Mouse (Mus musculus) monocyte, adult 2 months (primary cell): Measurements from ENCODE around the gene Dysf.

Experiments
- DNase-seq, 2 experiments: peaks; one replicate each; pipeline ENCODE4 v3.0.0; 2022; ENCODE audit warnings: low spot score in 2 of 2, low read depth in 1 of 2

Gene Dysf

DNA sequence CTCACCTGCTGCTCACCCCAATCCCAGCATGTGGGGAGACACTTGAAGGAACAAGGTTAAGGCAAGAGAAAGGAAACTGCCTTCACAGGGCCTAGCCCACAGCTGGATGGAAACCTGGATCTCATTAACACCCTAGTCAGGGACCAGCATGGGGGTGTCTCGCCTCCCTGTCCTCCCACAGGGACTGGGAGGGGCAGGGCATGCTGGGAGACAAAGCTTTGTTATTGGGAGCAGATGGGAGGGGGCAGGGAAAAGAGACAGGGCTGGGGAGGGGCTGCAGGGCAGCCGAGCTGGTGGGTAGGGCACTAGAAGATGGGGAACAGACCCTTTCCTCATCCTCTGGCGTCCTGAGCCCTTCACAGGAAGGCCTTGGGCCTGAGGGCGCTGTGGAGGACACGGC is 220.4 kb downstream of the Dysf start:
- DNase-seq, result no peak

DNA sequence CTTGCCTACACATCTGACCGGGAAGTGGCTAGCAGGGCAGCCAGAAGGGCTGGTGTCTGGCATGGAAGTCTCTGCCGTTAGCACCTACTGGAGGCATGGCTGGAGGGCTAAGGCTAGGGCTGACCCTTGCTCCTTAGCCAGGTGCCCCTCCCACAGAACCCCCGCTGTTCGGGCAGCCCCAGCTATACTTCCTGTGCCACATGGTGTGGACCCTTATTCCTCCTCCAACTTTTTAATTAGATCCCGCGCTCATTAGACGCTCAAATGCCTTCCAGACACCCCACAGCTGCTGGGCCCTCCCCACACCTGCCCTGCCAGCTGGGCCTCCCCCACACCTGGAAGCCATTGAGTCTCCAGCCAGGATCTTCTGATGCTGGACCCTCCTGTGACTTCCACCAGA is 221.3 kb downstream of the Dysf start:
- no peak for DNase-seq

DNA sequence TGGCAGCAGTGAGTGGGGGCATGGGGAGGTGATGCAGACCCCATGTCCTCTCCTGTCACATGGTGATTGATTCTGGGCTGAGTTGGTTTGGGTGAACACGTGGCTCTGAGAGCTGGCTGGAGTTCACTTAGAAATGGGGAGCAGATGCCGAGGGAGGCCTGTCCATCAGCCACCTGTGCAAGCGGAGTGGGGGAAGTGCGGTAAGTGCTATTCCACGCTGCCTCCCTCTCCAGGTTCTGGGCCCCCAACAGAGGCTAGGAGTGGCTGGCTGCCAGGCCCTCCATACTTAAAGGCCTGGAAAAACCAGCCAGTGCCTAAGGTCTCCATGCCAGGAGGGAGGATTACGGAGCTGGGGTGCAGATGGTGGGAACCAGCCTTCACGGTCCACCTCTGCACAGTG is 222.7 kb downstream of the Dysf start:
- DNase-seq, result no peak

- DNase-seq, result no peak
These were observed 223.8 kb downstream of the Dysf start for GRCm38 (mm10) chr6:84232063-84232760.

GRCm38 (mm10) chr6:84233783-84234182 is 225.4 kb downstream of the Dysf start:
- no peak for DNase-seq

DNA sequence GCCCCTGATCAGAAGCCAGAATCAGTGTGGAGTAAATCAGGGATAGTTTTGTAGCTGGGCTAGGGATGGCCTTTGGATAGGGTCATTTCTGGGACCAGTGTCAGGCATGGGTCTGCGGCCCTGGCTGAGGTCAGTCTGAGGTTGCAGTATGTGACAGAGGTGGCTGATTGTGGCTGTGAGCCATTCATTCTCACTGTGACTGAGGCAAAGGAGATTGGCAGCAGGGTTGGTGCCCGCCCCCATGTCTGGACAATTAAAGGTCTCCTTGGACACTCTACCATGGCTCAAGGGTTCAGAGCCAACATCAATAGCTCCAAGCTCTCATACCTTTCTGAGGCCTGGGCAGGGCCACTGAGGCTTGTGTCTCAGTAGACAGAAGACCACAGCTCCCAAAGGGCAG is 227.0 kb downstream of the Dysf start:
- no peak for DNase-seq

GRCm38 (mm10) chr6:84243385-84243784 is 235.0 kb downstream of the Dysf start:
- DNase-seq, result no peak

DNA sequence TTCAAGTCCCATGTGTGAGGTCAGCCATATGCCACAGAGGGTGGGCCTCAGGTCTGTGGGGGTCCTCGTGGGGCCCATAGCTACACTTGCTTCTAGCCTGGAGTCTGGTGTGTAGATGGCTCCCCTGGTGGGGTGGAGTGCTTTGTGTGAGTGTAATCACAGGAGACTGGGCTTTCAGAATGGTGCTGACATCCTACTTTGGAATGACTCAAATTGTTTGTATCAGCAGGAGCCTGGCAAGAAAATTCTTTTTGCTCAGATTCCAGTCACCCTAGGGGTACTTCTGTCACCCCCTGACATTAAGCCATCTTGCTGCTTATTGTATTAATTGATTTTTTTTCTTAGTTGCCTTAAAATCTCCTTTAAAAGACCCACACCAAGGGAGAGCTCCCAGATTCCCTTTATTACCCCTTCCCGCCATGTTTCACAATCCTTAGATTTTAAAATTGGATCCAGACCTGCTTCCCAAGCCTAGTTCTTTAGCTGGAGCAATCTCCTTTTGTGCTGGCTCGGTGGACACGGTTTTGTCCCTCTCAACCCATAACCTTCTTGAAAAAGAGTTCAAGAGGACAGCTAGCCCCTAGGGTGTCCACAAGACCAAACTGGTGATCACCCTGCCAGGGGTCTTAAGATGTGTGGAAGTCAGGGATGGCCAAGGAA is 237.8 kb downstream of the Dysf start:
- no peak for DNase-seq

DNA sequence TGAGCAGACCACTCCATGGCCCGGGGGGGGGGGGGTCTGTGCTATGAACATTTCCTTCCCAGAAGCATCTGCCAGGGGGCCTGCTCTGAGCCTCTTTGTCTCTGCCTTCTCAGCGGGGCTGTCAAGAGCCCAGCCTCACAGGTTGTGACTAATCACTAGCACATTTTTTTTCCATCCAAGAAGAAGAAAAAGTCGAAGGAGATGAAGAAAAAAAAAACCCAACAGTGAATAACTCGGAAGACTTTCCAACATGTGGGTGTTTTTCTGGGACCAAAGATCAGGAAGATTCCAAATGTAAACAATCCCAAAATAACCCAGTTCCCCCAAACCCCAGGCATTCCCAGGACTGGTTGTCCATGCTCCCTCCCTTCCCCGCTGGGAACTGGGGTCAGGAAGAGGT is 238.6 kb downstream of the Dysf start:
- no peak for DNase-seq
